Mouse (Mus musculus): ENCODE measurements around the gene Ascl1.

Ascl1 gene

DNA sequence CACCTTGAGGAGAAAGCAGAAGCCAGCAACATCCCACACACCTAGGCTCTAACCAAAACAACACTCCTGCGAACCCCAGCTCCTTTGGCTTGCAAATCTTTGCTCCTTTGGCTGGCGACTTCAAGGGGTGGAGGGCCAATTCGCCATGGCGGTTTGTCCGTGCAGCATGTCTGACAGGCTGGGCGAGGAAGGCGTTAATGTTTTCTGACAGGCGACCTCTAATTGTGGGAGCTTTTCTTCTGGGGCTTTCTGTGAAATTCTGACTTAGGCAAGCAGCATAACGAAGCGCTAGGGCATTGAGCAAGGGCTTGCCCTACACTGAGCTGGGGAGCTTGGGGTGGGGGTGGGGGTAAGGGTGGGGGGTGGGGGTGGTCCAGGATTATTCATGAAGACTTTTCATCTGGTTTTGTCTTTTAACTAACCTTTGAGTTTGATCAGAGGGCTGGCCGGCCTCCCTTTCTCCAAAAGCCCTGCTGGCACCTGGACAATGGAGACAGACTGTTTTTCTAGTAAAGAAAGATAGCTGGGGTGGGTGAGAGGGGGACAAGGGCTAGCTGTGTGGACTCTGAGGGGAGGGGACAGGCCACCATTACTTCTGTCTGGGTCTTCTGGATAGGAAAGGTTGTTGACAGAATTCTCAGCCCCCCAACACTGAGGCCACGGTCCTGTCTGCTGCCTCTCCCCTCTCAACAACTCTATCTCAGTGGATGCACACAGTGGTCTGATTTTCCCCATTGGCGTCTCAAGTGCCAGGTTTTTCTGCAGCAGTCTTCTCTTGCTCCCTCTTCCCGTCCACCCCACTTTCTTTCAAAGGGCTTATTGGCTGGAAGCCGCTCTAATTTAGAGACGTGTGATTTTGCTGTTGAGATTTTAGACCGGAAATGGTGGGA is 8.4 kb downstream of the Ascl1 start:
- DNase-seq, result no peak

DNA sequence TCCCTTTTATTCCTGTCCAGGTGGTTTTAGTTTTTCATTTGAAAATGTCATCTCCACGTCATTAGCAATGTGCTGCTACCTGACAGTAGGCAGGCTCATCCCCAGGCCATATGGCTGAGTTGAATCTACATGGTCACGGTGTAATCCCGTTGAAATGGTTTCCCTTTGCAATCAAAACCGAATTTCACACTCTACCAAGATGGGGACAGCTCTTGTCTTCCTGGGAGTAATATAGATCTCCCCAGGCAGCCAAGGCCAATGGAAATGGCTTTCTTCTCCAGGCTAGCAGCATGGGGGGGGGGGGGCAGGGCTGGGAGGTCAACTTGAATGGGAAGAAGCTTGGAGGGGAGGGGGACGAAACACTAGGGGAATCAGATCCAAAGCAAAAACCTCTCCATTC is 15.6 kb downstream of the Ascl1 start:
- no peak for DNase-seq

DNA sequence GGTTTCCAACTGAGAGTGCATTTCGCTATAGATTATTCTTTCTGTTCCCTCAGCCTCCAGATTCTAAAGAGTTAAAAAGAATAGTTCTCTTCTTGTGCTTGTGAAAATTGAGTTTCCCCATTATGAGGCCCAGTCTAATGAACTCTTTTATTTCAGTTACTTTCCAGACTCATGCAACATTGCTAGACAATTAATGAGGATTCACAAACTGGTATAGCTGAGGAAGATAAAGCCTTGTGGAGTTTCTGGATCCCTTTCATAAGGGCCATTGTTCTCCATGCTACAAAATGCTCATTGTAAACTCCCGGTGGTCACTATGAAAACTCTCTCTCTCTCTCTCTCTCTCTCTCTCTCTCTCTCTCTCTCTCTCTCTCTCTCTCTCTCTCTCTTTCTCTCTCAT is 18.5 kb downstream of the Ascl1 start:
- DNase-seq, result no peak

DNA sequence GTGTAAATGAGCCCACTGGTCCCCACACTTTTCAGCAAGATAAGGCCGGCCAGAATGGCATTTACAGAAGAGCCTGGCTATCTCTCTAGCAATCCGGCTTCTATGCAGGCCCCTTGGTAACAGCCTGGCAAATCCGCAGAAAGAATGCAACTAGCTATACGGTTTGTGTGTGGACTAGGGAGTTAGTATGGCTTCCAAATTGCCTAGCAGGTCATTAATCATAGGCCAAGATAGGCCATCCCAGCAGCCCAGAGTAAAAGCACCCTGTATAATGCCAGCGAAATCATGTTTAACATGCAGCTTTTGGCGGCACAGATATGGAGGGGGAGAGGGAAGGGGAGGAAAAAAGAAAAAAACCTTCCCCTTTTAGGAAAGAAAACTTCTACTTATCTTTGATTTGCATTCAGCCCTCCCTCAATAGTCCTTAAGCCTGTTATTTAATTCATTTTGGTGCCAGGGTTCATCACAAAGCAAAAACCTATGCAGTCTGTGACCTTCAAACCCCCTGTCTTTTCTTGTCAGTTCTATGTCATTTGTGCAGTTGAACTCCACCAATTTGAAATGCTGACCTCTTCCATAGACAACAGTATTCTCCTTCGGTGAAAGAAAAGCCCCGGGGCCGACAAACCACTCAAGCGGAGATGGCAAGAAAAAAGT is 19.9 kb downstream of the Ascl1 start:
- DNase-seq, result no peak

DNA sequence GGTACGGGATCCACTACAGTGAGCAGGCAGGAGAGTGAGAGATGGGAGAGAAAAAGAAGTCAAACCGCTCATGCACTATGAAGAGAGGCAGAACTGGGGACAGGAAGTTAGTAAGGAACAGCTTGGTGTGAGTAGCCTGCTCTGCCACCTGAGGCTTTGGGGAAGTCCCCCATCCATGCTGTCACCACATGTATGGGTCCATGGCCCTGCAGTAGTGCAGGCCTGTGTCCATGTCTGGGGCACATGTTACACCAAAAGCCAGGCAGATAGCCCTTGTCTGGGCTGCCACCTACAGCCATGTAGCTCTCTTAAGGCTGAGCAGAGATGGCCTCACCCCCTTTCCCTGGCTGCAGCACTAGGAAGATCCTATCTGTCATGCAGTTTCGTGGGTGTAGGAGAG is 42.7 kb downstream of the Ascl1 start:
- DNase-seq, result no peak

DNA sequence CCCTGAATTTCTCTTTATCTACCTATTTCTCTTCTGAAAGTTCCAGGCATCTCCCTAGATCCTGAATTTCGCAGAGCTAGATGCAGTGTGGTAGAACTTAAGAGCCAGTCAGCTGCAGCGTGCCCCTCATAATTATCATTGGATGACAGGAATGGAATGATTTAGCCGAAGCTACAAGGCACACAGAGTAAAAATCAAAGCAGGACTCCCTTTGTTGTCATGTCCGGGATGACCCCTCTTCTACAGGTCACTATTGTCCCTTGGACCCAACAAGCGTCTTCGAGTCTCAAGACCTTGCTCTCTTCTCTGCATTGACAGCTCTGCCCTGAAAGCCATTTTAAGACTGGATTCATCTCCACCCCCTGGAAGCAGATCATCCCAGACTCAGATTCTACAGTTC is 44.1 kb downstream of the Ascl1 start:
- DNase-seq, result no peak

DNA sequence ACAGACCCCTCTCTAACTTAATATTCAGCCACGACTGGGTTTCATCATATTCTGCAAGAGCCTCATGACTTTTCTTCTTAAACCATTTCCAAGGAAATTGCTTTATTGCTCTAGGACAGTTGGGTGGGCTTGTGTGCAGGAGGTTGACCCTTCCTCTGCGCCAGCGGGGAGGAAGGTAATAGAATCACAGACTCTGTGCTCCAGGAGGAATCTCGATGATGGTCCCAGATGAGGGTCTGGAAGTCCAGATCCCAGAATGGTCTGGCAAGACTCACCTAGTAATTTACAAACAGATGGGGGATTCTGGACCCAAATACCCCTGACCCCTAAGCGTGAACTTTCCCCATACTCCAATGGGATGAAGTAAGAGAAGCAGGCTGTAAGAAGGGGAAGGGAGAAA is 45.2 kb downstream of the Ascl1 start:
- no peak for DNase-seq

DNA sequence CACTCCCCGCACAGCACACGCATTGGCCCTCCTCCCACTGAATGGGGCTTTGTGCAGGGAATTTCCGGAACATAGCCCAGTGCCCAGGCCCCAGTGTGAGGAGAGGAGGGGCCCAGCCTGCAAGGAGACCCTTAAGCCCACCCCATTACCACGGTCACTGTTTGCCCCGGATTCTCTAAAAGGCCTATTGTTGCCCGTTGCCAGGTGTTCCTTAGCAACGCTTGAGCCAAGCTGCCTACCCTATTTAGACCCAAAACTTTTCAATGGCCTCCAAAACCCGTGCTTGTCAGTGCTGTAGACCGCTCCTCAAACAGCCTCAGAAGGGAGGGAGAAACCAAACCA is 45.7 kb downstream of the Ascl1 start:
- DNase-seq, result no peak

DNA sequence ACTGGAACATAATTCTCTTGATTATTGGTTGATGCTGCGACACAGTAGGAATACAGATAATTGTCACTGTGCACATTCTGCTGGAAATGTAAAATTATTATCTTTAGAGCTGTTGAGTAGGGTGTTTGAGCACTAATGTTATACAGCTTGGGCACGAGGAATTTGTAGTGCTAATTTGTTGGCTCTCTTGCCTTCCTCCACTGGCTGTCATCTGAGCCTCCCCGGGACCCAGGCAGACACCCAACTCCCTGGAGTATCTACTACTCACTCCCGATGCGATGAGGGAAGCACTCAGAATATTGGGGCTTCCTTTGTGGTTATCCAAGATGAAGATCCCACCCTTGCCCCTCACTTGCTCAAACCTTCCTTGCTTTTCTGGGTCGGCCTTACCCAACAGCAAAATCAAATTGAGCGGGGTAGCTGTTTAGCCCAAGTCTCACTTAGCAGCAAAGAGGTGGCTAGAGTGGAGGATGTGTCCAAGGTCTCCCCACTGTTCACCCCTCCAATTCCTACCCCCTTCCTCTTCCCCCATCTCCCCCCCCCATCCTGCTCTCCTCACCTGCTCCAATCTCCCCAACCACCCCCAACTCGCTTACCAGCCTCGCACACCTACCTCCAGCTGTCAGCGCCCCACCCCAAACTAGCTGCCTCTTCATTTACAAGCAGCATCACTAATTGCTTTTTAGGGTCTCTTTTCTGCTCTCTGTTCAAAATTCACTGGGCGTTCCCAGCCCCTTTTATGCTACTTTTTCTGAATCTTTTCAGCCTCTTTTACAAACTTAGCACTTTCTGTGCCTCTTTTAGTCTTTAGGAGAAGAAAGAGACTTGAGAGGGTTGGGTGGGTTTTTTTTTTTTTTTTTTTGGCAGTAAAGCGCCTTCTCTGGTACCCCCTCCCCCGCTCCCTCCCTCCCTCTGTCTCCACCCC is 46.4 kb downstream of the Ascl1 start:
- DNase-seq, result no peak

DNA sequence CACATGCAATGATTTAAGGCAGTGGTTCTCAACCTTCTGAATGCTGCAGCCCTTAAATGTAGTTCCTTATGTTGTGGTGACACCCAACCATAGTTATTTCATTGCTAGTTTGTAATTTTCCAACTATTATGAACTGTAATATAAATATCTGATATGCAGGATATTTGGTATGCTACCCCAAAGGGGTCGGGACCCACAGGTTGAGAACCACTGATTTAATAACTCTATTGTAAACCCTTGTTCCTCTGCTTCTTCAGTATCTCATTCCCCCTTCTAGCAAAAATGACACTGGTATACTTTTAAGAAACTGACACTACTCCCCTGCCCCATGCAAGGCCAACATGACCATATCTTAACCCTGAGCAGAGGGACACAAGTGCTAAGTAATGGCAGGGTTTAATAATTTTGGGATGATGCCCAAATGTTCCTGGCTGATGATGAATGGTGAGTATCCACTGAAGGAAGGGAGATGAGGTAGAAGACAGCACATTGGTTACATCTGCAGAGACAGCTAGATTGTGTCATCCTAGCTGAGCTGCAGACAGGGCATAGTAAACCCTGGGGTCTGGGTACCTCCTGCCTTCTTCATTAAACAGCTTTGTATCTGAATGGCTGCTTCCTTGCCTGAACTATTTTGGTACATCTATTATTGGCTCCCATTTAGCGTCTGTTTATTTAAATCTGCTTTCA is 47.2 kb downstream of the Ascl1 start:
- DNase-seq, result no peak
